ENCODE assay signal across 12 mouse cellular contexts in genomic region chr14:20610146-20610545, GRCm38 (mm10). TPM values are rescaled to one million over a fixed set of nuclear protein-coding genes. Genes with fewer than 3 reads are reported as not detected.
DNase-seq lines count a peak whose midpoint lies in the region; ATAC-seq and TF ChIP-seq lines count a peak whose summit lies in the region.
"Had no signal": no experiment of that assay in that cellular context is flagged by ENCODE, and none has a peak within 500 bp of the region (broad histone marks: within the 10 kb centered on the region; RNA-seq: fewer than 3 reads in every experiment).

No protein-coding gene starts in this region.

- no peak overlapping the region for H3K4me3 ChIP-seq in layer of hippocampus, adult 2 months
- no peak overlapping the region for H3K4me3 ChIP-seq in heart, embryonic 10.5 days
- no peak overlapping the region for H3K4me3 ChIP-seq in liver, postnatal 0 days (ENCODE audit: low read depth, low read length)
- H3K4me3 ChIP-seq: neural tube, embryonic 12.5 days had no signal

- TF ChIP-seq EP300 in liver, postnatal 0 days (IDR thresholded peaks at IDR 0.05; ENCODE audit: low read depth), result no peak

- no peaks in the 10 kb centered on the region for H3K27me3 ChIP-seq in heart, embryonic 10.5 days (ENCODE audit: insufficient read depth, poor library complexity, severe bottlenecking)
- no peaks in the 10 kb centered on the region for H3K27me3 ChIP-seq in liver, postnatal 0 days (ENCODE audit: insufficient read depth, low read length)
- H3K27me3 ChIP-seq: CH12.LX; neural tube, embryonic 12.5 days had no signal

- H3K4me2 ChIP-seq in liver, postnatal 0 days (ENCODE audit: low read depth, low read length), result no peak overlapping the region
- H3K4me2 ChIP-seq: neural tube, embryonic 12.5 days had no signal

- no peak for ATAC-seq in liver, postnatal 0 days

- no peak for DNase-seq in layer of hippocampus, adult 2 months (ENCODE audit: low spot score in 2 of 2)
- DNase-seq in layer of hippocampus, adult 9-10 months (ENCODE audit: low spot score), result no peak
- peak; percentile 78 for DNase-seq in heart, embryonic 10.5 days (ENCODE audit: low spot score)
- peak; percentile 62 to 81 for DNase-seq in kidney, postnatal 25 days
- peak; percentile 25 for DNase-seq in urinary bladder, postnatal 25 days (ENCODE audit: low spot score)
- no peak for DNase-seq in spleen, adult 12 weeks (ENCODE audit: low spot score)
- no peak for DNase-seq in liver, postnatal 0 days
- no peak for DNase-seq in ovary, adult 18-20 months (ENCODE audit: low spot score)

- TF ChIP-seq CTCF in layer of hippocampus, adult 2 months (conservative IDR thresholded peaks at IDR 0.05), result no peak
- no peak for TF ChIP-seq CTCF in liver, postnatal 0 days (IDR thresholded peaks at IDR 0.05; ENCODE audit: low read depth)

- H3K4me1 ChIP-seq in heart, embryonic 10.5 days, result peaks cover 8% of the 10 kb centered on the region; the same call in 1 of the 2 replicates
- 0 out of 2 replicates have a peak, but pooled peaks cover 5% of the 10 kb centered on the region for H3K4me1 ChIP-seq in liver, postnatal 0 days (ENCODE audit: insufficient read depth)
- H3K4me1 ChIP-seq: neural tube, embryonic 12.5 days had no signal

- H3K9me3 ChIP-seq in heart, embryonic 10.5 days, result no peaks in the 10 kb centered on the region
- H3K9me3 ChIP-seq in liver, postnatal 0 days (ENCODE audit: low read length), result no peaks in the 10 kb centered on the region
- H3K9me3 ChIP-seq: neural tube, embryonic 12.5 days had no signal

- WGBS in heart, embryonic 10.5 days, result 49% methylated on average over 4 of the region's 4 CpGs
- 90% methylated on average over 4 of the region's 4 CpGs for WGBS in liver, postnatal 0 days (ENCODE audit: insufficient replicate concordance)

- H3K36me3 ChIP-seq in heart, embryonic 10.5 days, result peaks cover 11% of the 10 kb centered on the region
- no peaks in the 10 kb centered on the region for H3K36me3 ChIP-seq in liver, postnatal 0 days (replicated peaks; ENCODE audit: insufficient read depth, low read length)

- no peak overlapping the region for H3K9ac ChIP-seq in liver, postnatal 0 days (replicated peaks)
- H3K9ac ChIP-seq: neural tube, embryonic 12.5 days had no signal

- 0 out of 2 replicates have a peak overlapping the region, but pooled peaks have one; percentile 14 for H3K27ac ChIP-seq in layer of hippocampus, adult 2 months
- peak overlapping the region; percentile 43 for H3K27ac ChIP-seq in heart, embryonic 10.5 days
- H3K27ac ChIP-seq in liver, postnatal 0 days (ENCODE audit: low read depth), result no peak overlapping the region
- H3K27ac ChIP-seq: neural tube, embryonic 12.5 days had no signal

RNA-seq across cellular contexts. Expression of gene Usp54, which starts 30.7 kb away (rescaled TPM):
- 10 to 100 TPM; 51.4 to 57.1 TPM for total RNA-seq in layer of hippocampus, adult 2 months (2021)
- 7.3 and 7.5 TPM in 2 replicates for polyA plus RNA-seq in heart, embryonic 10.5 days (2016; fragmentation: Nextera tagmentation; extraction: Ambion mirVana)
- 0.44 and 0.58 TPM in 2 replicates for polyA plus RNA-seq in liver, postnatal 0 days (2015; fragmentation: Nextera tagmentation; extraction: Ambion mirVana)

RNA-seq across cellular contexts. Expression of gene Myoz1, which starts 46.2 kb away (rescaled TPM):
- total RNA-seq in layer of hippocampus, adult 2 months (2021), result not detected
- polyA plus RNA-seq in heart, embryonic 10.5 days (2016; fragmentation: Nextera tagmentation; extraction: Ambion mirVana), result 22.8 and 30.3 TPM in 2 replicates
- 0.41 and 8.8 TPM in 2 replicates for polyA plus RNA-seq in liver, postnatal 0 days (2015; fragmentation: Nextera tagmentation; extraction: Ambion mirVana)
- total RNA-seq: common myeloid progenitor, adult 5-6 weeks; left cerebral cortex, postnatal 14 days had no signal

RNA-seq across cellular contexts. Expression of gene Synpo2l, which starts 58.0 kb away (rescaled TPM):
- under 1 TPM; 0.15 to 0.23 TPM for total RNA-seq in layer of hippocampus, adult 2 months (2021)
- 87.0 and 172 TPM in 2 replicates for polyA plus RNA-seq in heart, embryonic 10.5 days (2016; fragmentation: Nextera tagmentation; extraction: Ambion mirVana)
- 0.05 and 0.38 TPM in 2 replicates for polyA plus RNA-seq in liver, postnatal 0 days (2015; fragmentation: Nextera tagmentation; extraction: Ambion mirVana)

Comparison
In these comparisons a context has a peak if more than half of its experiments do, and no peak if none do; other contexts are left out.
1. DNase-seq: peak in heart, embryonic 10.5 days (single experiment), kidney, postnatal 25 days (2 of 2) and urinary bladder, postnatal 25 days (single experiment); none in layer of hippocampus, adult 2 months (0 of 2), layer of hippocampus, adult 9-10 months (single experiment), spleen, adult 12 weeks (single experiment), liver, postnatal 0 days (single experiment) and ovary, adult 18-20 months (single experiment).
2. RNA of gene Synpo2l, which starts 58.0 kb away (polyA plus RNA-seq): 87.0 to 172 TPM in heart, embryonic 10.5 days; 0.05 to 0.38 TPM in liver, postnatal 0 days; every median in the first group is over 10 times any median in the second.